Mouse (Mus musculus) megakaryocyte, embryonic 14.5 days (primary cell): Measurements from ENCODE around the gene Hes3. TPM values are rescaled to one million over a fixed set of nuclear protein-coding genes. Genes with fewer than 3 reads are reported as not detected.

Experiments used
- H3K27me3 ChIP-seq: replicated peaks from 2 replicates; pipeline ENCODE3; 2012; ENCODE audit warnings: inconsistent platforms
- H3K36me3 ChIP-seq: replicated peaks from 2 replicates; pipeline ENCODE3; 2012; ENCODE audit warnings: low read length, inconsistent platforms, mixed read lengths
- H3K4me1 ChIP-seq: 2 replicates; pipeline ENCODE4 v1.6.1; 2012; ENCODE audit warnings: inconsistent platforms
- H3K4me3 ChIP-seq: replicated peaks from 2 replicates; pipeline ENCODE3; 2012; ENCODE audit warnings: moderate library complexity, mild to moderate bottlenecking, inconsistent platforms
- H3K9me3 ChIP-seq: 2 replicates; pipeline ENCODE4 v1.6.1; 2012; ENCODE audit warnings: inconsistent platforms
- FLI1 ChIP-seq: IDR thresholded peaks from 2 replicates; pipeline ENCODE4 v1.6.1; 2012; ENCODE audit warnings: low read length, inconsistent platforms, mixed read lengths
- GATA1 ChIP-seq: IDR thresholded peaks from 3 replicates; pipeline ENCODE4 v1.6.1; 2012; ENCODE audit warnings: mixed read lengths, low read length, inconsistent platforms, borderline replicate concordance
- polyA plus RNA-seq: library from polyadenylated mRNA; stranded (reverse); fragments of >175 nt; gene quantifications from 2 replicates; pipeline ENCODE4 v1.2.3, GENCODE M21; 2012; ENCODE audit warnings: low replicate concordance; ENCODE audit not compliant: insufficient read depth

Gene Hes3
- polyA plus RNA-seq: not detected in 2 replicates

- Histone ChIP-seq H3K4me3 (no peak within 1 kb of the TSS), H3K36me3 (no peaks in the 10 kb centered on the region), H3K4me1 (peaks cover 54% of the 10 kb centered on the region), H3K27me3 (peaks cover 64% of the 10 kb centered on the region), H3K9me3 (no peaks in the 10 kb centered on the region; the same call in 1 of the 2 replicates)
- TF ChIP-seq GATA1: no peak
- TF ChIP-seq FLI1: no peak
Observed at GRCm38 (mm10) chr4:152291562-152291961, at the start of gene Hes3. Hes3 (minus strand) TSS chr4:152291662.

GRCm38 (mm10) chr4:152340584-152341284 lies 49.3 kb upstream of the Hes3 start:
- Histone ChIP-seq H3K36me3 (peaks cover 5% of the 10 kb centered on the region), H3K27me3 (peaks cover 60% of the 10 kb centered on the region), H3K9me3 (no peaks in the 10 kb centered on the region), H3K4me1 (peaks cover 76% of the 10 kb centered on the region), H3K4me3 (peak overlapping the region; percentile 72)
- TF ChIP-seq GATA1 (no peak), FLI1 (no peak)

- H3K27me3 ChIP-seq: peaks cover 56% of the 10 kb centered on the region
- no peaks in the 10 kb centered on the region for H3K9me3 ChIP-seq
- H3K4me3 ChIP-seq: peak overlapping the region; percentile 85
Observed at GRCm38 (mm10) chr4:152339293-152339790, 47.9 kb upstream of the Hes3 start.

GRCm38 (mm10) chr4:152338419-152339292 lies 47.2 kb upstream of the Hes3 start, which contains the start of gene Chd5:
Chd5 (plus strand) TSS chr4:152338651.
- no peak for TF ChIP-seq FLI1
- TF ChIP-seq GATA1: no peak
- peaks cover 56% of the 10 kb centered on the region for H3K27me3 ChIP-seq
- no peaks in the 10 kb centered on the region for H3K9me3 ChIP-seq
- peaks cover 26% of the 10 kb centered on the region for H3K36me3 ChIP-seq
- peak within 1 kb of the TSS; percentile 85 for H3K4me3 ChIP-seq
- H3K4me1 ChIP-seq: peaks cover 56% of the 10 kb centered on the region

More at GRCm38 (mm10) chr4:152339293-152339790, 47.9 kb upstream of the Hes3 start:
- H3K36me3 ChIP-seq: peaks cover 19% of the 10 kb centered on the region
- H3K4me1 ChIP-seq: peaks cover 63% of the 10 kb centered on the region
- no peak for TF ChIP-seq FLI1

- Histone ChIP-seq H3K4me3 (no peak overlapping the region), H3K4me1 (peaks cover 56% of the 10 kb centered on the region), H3K27me3 (peaks cover 56% of the 10 kb centered on the region), H3K9me3 (no peaks in the 10 kb centered on the region), H3K36me3 (peaks cover 35% of the 10 kb centered on the region)
- TF ChIP-seq FLI1 (no peak), GATA1 (no peak)
Observed at GRCm38 (mm10) chr4:152337772-152338171, 46.3 kb upstream of the Hes3 start.

GRCm38 (mm10) chr4:152333587-152333986 lies 42.1 kb upstream of the Hes3 start:
- H3K27me3 ChIP-seq: peaks cover 16% of the 10 kb centered on the region
- TF ChIP-seq GATA1: no peak
- no peak for TF ChIP-seq FLI1
- H3K9me3 ChIP-seq: no peaks in the 10 kb centered on the region
- H3K36me3 ChIP-seq: peaks cover 77% of the 10 kb centered on the region
- H3K4me1 ChIP-seq: peaks cover 54% of the 10 kb centered on the region
- H3K4me3 ChIP-seq: no peak overlapping the region

- H3K27me3 ChIP-seq: peaks cover 10% of the 10 kb centered on the region
- peaks cover 81% of the 10 kb centered on the region for H3K36me3 ChIP-seq
- H3K4me1 ChIP-seq: peaks cover 52% of the 10 kb centered on the region
- TF ChIP-seq FLI1 (no peak), GATA1 (no peak)
- no peaks in the 10 kb centered on the region for H3K9me3 ChIP-seq
- H3K4me3 ChIP-seq: no peak overlapping the region
Observed at GRCm38 (mm10) chr4:152332952-152333351, 41.5 kb upstream of the Hes3 start.

GRCm38 (mm10) chr4:152328691-152329090 lies 37.2 kb upstream of the Hes3 start:
- H3K36me3 ChIP-seq: peaks cover 61% of the 10 kb centered on the region
- peaks cover 66% of the 10 kb centered on the region for H3K4me1 ChIP-seq
- no peaks in the 10 kb centered on the region for H3K27me3 ChIP-seq

GRCm38 (mm10) chr4:152326543-152326942 lies 35.1 kb upstream of the Hes3 start:
- no peak for TF ChIP-seq FLI1

More at GRCm38 (mm10) chr4:152328691-152329090, 37.2 kb upstream of the Hes3 start:
- TF ChIP-seq FLI1 (no peak), GATA1 (no peak)
- Histone ChIP-seq H3K4me3 (no peak overlapping the region), H3K9me3 (no peaks in the 10 kb centered on the region)

More at GRCm38 (mm10) chr4:152326543-152326942, 35.1 kb upstream of the Hes3 start:
- Histone ChIP-seq H3K27me3 (peaks cover 4% of the 10 kb centered on the region), H3K9me3 (no peaks in the 10 kb centered on the region), H3K4me3 (peak overlapping the region; percentile 97), H3K36me3 (peaks cover 40% of the 10 kb centered on the region), H3K4me1 (peaks cover 62% of the 10 kb centered on the region)
